Mouse (Mus musculus): ENCODE data around the gene Pik3c2b.

The Pik3c2b gene

DNA sequence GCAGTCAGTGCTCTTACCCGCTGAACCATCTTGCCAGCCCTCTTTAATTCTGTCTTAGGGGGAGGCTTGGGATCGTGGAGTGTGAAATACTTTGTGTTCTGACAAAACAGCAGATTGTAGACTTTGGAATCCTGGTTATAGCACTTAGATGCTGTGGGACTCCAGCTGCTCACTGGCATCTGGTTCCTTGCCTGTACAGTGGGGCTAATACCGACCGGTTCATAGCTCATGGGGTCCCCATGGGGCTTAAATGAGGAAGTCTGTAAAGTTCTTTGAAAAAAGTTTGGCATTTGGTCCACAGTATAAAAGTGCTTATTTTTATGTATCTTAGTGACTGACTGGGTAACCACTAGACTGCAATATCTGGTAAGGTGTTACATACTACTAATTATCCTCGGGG lies 90.3 kb downstream of the Pik3c2b start:
- DNase-seq: peak; percentile 24

DNA sequence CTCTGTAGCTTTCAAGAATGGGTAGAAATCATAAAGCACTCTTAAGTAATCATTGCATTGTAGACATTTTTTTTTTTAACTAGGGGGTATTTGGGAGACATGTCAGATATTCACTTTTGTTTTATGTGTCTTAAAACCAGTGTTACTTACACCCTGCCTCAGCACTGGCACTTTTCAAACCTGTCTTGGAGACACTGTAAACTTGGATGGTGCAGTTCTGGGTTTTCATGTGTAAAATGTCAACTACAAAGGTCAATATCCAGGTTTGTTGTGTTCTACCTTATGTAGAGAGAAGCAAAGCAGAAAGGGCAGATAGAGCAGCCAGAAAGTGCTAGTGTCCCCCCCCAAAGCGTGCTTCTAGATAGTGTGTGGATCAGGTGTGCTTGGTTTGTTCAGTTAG lies 92.9 kb downstream of the Pik3c2b start:
- no peak for DNase-seq

DNA sequence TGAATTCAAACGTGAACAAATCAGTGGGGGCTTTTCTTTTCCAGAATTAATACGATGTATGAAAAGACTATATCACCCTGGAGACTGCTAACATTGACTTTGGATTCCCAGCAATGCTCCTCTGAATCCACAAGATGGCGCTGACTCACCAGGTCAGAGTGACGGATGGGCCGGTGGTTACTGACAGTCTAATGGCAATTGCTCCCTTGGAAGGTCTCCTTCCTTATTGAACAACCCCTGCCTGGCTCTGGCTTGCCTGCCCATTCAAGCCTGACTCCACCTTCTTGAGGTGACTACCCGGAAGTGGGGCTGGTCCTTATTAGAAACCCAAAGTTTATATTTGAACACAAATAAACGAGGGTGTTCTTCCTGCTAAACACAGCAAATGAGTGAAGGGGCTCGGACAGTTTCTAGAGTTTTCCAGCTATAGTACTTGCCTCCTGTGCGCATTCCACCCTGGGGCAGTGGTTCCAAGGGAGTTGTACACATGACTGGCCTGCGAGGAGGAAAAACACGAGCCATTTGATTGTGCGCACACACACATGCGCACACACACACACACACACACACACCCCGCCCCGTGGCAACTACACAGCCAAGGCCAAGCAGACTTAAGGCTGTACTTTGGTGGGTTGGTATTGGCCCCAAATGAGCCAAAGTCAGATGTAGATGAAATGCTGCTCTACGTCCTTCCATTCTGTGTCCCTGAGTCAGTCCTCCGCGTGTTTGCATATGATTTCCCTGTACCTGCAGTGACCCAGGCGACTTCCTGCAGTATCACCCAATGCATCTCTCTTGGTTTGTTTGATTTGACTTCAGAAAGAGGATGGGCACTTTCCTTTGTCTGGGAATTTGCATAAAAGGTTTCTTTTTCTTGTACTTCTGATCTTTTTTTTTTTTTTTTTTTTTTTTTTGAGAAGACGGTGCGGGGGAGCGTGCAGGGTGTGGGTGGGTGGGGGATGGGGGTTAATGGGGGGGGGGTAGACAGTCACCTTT lies 100.8 kb downstream of the Pik3c2b start:
- peak; percentile 74 for DNase-seq

DNA sequence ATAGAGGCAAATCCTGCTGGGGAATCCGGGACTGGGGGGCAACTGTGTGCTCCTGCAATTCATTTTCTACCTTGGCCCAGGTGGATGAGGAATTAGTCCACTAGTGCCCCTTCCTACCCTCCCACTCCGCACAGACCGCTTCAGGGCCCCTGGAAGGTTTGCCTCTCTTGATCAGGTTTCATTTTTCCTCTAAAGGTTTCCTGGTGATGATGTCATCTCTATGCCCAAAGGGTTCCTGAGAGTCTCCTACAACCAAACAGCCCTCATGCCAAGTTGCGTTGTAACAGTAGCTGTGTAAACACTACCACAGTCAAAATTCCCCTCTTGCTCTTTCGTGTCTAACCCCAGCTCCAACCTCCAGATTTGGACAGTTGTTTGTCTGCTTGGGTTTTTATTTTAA lies 101.9 kb downstream of the Pik3c2b start:
- DNase-seq: no peak

DNA sequence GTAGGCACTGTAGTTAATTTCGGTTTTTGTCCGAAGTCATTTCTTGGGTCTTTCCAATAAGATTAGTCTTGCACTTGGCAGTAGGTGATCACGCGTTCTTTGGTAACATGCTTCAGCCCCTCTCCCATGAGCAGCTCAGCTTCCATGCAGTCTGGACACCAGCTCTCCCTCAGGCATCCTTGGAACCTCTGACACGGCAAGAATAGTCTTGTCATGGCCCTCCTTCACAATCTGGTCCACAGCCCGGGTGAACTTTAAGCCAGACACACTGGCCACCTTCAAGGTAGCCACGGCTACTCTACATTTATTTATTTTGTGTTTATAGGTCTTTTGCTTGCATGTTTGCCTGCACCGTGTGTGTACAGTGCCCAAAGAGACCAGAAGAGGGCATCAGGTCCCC lies 102.7 kb downstream of the Pik3c2b start:
- no peak for DNase-seq

DNA sequence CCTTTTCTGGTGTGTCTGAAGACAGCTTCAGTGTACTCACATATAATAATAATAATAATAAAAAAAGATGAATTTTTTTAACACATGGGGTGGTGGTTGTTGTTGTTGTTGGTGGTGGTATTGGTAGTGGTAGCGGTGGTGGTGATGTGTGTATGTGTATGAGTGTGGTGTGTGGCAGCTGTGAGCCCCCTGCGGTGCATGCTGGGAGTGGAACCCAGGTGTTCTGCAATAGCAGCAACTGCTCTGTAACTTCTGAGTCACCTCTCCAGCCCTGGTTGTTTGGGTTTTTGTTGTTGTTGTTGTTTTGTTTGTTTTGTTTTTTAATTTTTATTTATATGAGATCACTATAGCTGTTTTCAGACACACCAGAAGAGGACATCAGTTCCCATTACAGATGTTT lies 105.1 kb downstream of the Pik3c2b start:
- no peak for DNase-seq

DNA sequence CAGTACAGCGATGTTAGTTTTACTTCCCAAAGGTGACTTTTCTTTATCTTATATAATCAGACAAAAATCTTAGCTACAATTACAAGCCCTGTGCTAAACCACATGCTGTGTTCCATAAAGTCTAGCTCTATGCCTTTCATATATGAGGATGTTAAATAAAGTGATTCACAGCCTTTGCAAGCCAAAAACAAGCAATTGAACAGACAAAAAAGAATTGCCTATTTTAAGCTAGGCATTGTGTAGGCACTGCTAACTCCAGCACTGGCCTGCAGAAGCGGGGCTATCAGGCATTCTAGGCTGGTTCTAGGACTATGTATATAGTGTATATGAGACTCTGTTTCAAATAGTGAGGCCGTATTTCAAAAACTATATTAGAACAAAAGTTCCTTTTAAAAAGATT lies 106.7 kb downstream of the Pik3c2b start:
- no peak for DNase-seq

DNA sequence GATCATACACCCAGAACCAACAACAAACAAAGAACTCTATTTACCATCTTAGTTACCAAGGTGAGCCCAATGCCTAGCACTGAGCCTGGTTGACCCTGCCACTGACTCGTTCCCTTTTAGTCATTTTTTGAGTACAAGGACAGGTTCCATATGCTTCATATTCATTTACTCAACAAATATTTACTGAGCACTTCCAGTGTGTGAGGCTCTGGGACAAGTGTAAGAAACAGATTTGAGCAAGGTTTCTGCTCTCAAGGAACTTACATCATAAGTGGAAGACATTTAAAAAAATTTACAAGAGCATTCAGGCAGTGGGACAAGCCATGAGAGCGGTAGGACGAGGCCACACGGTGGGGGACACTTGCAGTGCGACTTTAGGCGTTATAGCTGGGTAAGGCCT lies 109.8 kb downstream of the Pik3c2b start:
- no peak for DNase-seq

Measured in kidney, adult 9 months (tissue).